Mouse (Mus musculus) forebrain, embryonic 11.5 days (tissue): Measurements from ENCODE around the gene Cdcp1. TPM values are rescaled to one million over a fixed set of nuclear protein-coding genes. Genes with fewer than 3 reads are reported as not detected.

Experiments used
- ATAC-seq: fragments of 200-750 bp; cut with Nextera tagmentation; replicated peaks from 2 replicates; pipeline ENCODE4 v1.8.0; 2017; ENCODE audit warnings: moderate TSS enrichment; ENCODE audit not compliant: low FRiP score
- DNase-seq: peaks from one replicate; pipeline ENCODE4 v3.0.0-alpha.2; 2017; ENCODE audit warnings: low spot score
- H3K27ac ChIP-seq: fragments of 300-500 bp; sonication (generic); 2 replicates; pipeline ENCODE4 v1.5.1; 2014; ENCODE audit warnings: low read depth, low read length
- H3K27me3 ChIP-seq: fragments of 300-500 bp; sonication (generic); 2 replicates; pipeline ENCODE4 v1.6.1; 2014; ENCODE audit warnings: mild to moderate bottlenecking, low read length, mixed read lengths; ENCODE audit not compliant: control insufficient read depth, insufficient read depth
- H3K36me3 ChIP-seq: fragments of 300-500 bp; sonication (generic); 2 replicates; pipeline ENCODE4 v1.6.1; 2014; ENCODE audit warnings: mild to moderate bottlenecking, low read length, moderate library complexity, mixed read lengths; ENCODE audit not compliant: control insufficient read depth, insufficient read depth
- H3K4me1 ChIP-seq: fragments of 300-500 bp; sonication (generic); replicated peaks from 2 replicates; pipeline ENCODE4 v1.6.1; 2014; ENCODE audit warnings: low read length, mixed read lengths; ENCODE audit not compliant: control insufficient read depth, insufficient read depth
- H3K4me2 ChIP-seq: fragments of 300-500 bp; sonication (generic); 2 replicates; pipeline ENCODE4 v1.6.1; 2014; ENCODE audit warnings: low read depth, mild to moderate bottlenecking, low read length, moderate library complexity, mixed read lengths; ENCODE audit not compliant: severe bottlenecking
- H3K4me3 ChIP-seq: fragments of 300-500 bp; sonication (generic); 2 replicates; pipeline ENCODE4 v1.5.1; 2014; ENCODE audit warnings: low read depth, low read length
- H3K9ac ChIP-seq: fragments of 300-500 bp; sonication (generic); 2 replicates; pipeline ENCODE4 v1.6.1; 2014; ENCODE audit warnings: low read length
- H3K9me3 ChIP-seq: fragments of 300-500 bp; sonication (generic); 2 replicates; pipeline ENCODE4 v1.6.1; 2016; ENCODE audit warnings: low read length, mixed read lengths; ENCODE audit not compliant: control insufficient read depth
- WGBS: fragments of 180-500 bp; shearing (Covaris S2); extraction: QIAGEN DNeasy Blood & Tissue Kit; methylation state at CpG from one replicate; pipeline ENCODE4 v1.1.7; 2014; 5-methylcytosine and 5-hydroxymethylcytosine counted together
- polyA plus RNA-seq: library from polyadenylated mRNA; unstranded; fragments of >200 nt; fragmentation: Nextera tagmentation; extraction: Ambion mirVana; gene quantifications from 2 replicates; pipeline ENCODE4 v1.2.1, GENCODE M21; 2014

Gene Cdcp1
- polyA plus RNA-seq, 1 experiment from 2014 or later = 0.63 TPM

GRCm38 (mm10) chr9:123165781-123166443 is 49.9 kb downstream of the Cdcp1 start:
- Histone ChIP-seq H3K36me3 (no peaks in the 10 kb centered on the region), H3K4me1 (no peaks in the 10 kb centered on the region), H3K27me3 (no peaks in the 10 kb centered on the region), H3K9ac (no peak overlapping the region), H3K9me3 (no peaks in the 10 kb centered on the region), H3K4me3 (no peak overlapping the region), H3K27ac (no peak overlapping the region), H3K4me2 (no peak overlapping the region)
- DNase-seq (no peak), ATAC-seq (no peak)
- WGBS = 87% methylated on average over 3 of the region's 3 CpGs

- Histone ChIP-seq H3K27ac (no peak overlapping the region), H3K9me3 (no peaks in the 10 kb centered on the region), H3K4me2 (no peak overlapping the region), H3K4me1 (no peaks in the 10 kb centered on the region), H3K9ac (no peak overlapping the region), H3K27me3 (no peaks in the 10 kb centered on the region), H3K4me3 (no peak overlapping the region), H3K36me3 (no peaks in the 10 kb centered on the region)
- no peak for DNase-seq
- 88% methylated on average over 4 of the region's 4 CpGs for WGBS
- ATAC-seq = no peak
Observed at GRCm38 (mm10) chr9:123162985-123163694, 52.7 kb downstream of the Cdcp1 start.

- DNase-seq (no peak), ATAC-seq (no peak)
- Histone ChIP-seq H3K4me3 (no peak overlapping the region), H3K27ac (no peak overlapping the region), H3K27me3 (no peaks in the 10 kb centered on the region), H3K9ac (no peak overlapping the region), H3K4me1 (no peaks in the 10 kb centered on the region), H3K9me3 (no peaks in the 10 kb centered on the region), H3K4me2 (no peak overlapping the region), H3K36me3 (no peaks in the 10 kb centered on the region)
- WGBS = 78% methylated on average over 2 of the region's 2 CpGs
Observed at GRCm38 (mm10) chr9:123161792-123162191, 54.0 kb downstream of the Cdcp1 start.

- H3K9ac ChIP-seq = no peak overlapping the region
- ATAC-seq (no peak), DNase-seq (peak; percentile 64)
- no peaks in the 10 kb centered on the region for H3K36me3 ChIP-seq
- H3K4me3 ChIP-seq = no peak overlapping the region
- 68% methylated on average over 7 of the region's 7 CpGs for WGBS
- H3K4me2 ChIP-seq = no peak overlapping the region
- no peak overlapping the region for H3K27ac ChIP-seq
- no peaks in the 10 kb centered on the region for H3K9me3 ChIP-seq
- H3K27me3 ChIP-seq = no peaks in the 10 kb centered on the region
- H3K4me1 ChIP-seq = no peaks in the 10 kb centered on the region
Observed at GRCm38 (mm10) chr9:123159330-123159729, 56.5 kb downstream of the Cdcp1 start.

- Histone ChIP-seq H3K9ac (no peak overlapping the region), H3K36me3 (no peaks in the 10 kb centered on the region), H3K27ac (no peak overlapping the region), H3K9me3 (no peaks in the 10 kb centered on the region), H3K4me2 (no peak overlapping the region), H3K27me3 (no peaks in the 10 kb centered on the region), H3K4me1 (no peaks in the 10 kb centered on the region), H3K4me3 (no peak overlapping the region)
- no peak for ATAC-seq
- WGBS = 60% methylated on average over 8 of the region's 8 CpGs
- no peak for DNase-seq
Observed at GRCm38 (mm10) chr9:123158125-123158836, 57.6 kb downstream of the Cdcp1 start.

- H3K36me3 ChIP-seq = no peaks in the 10 kb centered on the region
- no peak overlapping the region for H3K27ac ChIP-seq
- no peak overlapping the region for H3K4me2 ChIP-seq
- H3K9me3 ChIP-seq = no peaks in the 10 kb centered on the region
- DNase-seq = no peak
- H3K9ac ChIP-seq = no peak overlapping the region
- H3K4me1 ChIP-seq = no peaks in the 10 kb centered on the region
- no peak overlapping the region for H3K4me3 ChIP-seq
- ATAC-seq = no peak
- no peaks in the 10 kb centered on the region for H3K27me3 ChIP-seq
Observed at GRCm38 (mm10) chr9:123157699-123158098, 58.1 kb downstream of the Cdcp1 start.

- H3K27ac ChIP-seq = no peak overlapping the region
- peak overlapping the region; percentile 25; the same call in 1 of the 2 replicates for H3K9ac ChIP-seq
- no peaks in the 10 kb centered on the region for H3K27me3 ChIP-seq
- no peaks in the 10 kb centered on the region for H3K4me1 ChIP-seq
- H3K4me2 ChIP-seq = peak overlapping the region; percentile 22
- DNase-seq (peak; percentile 58), ATAC-seq (peak; percentile 73)
- no peaks in the 10 kb centered on the region for H3K36me3 ChIP-seq
- no peaks in the 10 kb centered on the region for H3K9me3 ChIP-seq
- 22% methylated on average over 29 of the region's 30 CpGs for WGBS
- peak overlapping the region; percentile 7; the same call in 1 of the 2 replicates for H3K4me3 ChIP-seq
Observed at GRCm38 (mm10) chr9:123156910-123157361, 58.9 kb downstream of the Cdcp1 start.

GRCm38 (mm10) chr9:123153121-123153520 is 62.7 kb downstream of the Cdcp1 start:
- no peaks in the 10 kb centered on the region for H3K36me3 ChIP-seq
- no peak overlapping the region for H3K4me3 ChIP-seq
- no peak for DNase-seq
- 89% methylated on average over 2 of the region's 2 CpGs for WGBS
- no peak overlapping the region for H3K27ac ChIP-seq
- no peak overlapping the region for H3K9ac ChIP-seq
- H3K4me1 ChIP-seq = no peaks in the 10 kb centered on the region
- no peak overlapping the region for H3K4me2 ChIP-seq
- H3K9me3 ChIP-seq = no peaks in the 10 kb centered on the region
- no peaks in the 10 kb centered on the region for H3K27me3 ChIP-seq
- no peak for ATAC-seq
